Mouse (Mus musculus) C2C12 (cell line): ENCODE measurements at regions not wholly inside any gene's neighbourhood (a gene's known extent, or its start where the extent isn't known, plus 50 kb on each side); places are given as distances from the start of the nearest gene placed in this dataset.

Source experiments
- CEBPB ChIP-seq: IDR thresholded peaks from one replicate; pipeline ENCODE4 v1.6.1; 2011; ENCODE audit warnings: low read depth, mild to moderate bottlenecking, control low read depth, moderate library complexity
- CTCF ChIP-seq: IDR thresholded peaks from one replicate; pipeline ENCODE4 v1.5.1; 2011; ENCODE audit not compliant: control insufficient read depth, insufficient read depth, insufficient read length
- FOSL1 ChIP-seq: IDR thresholded peaks from one replicate; pipeline ENCODE4 v1.8.0; 2011; ENCODE audit warnings: mild to moderate bottlenecking, low read length; ENCODE audit not compliant: poor library complexity, insufficient read depth, severe bottlenecking
- MAX ChIP-seq: IDR thresholded peaks from one replicate; pipeline ENCODE4 v1.6.1; 2011; ENCODE audit warnings: mild to moderate bottlenecking, control low read depth
- MYOD1 ChIP-seq: IDR thresholded peaks from one replicate; pipeline ENCODE4 v1.6.1; 2011; ENCODE audit warnings: low read depth; ENCODE audit not compliant: control insufficient read depth, insufficient read length
- MYOG ChIP-seq: IDR thresholded peaks from one replicate; pipeline ENCODE4 v1.6.1; 2011; ENCODE audit not compliant: control insufficient read depth, insufficient read length; ENCODE audit errors: extremely low read depth
- USF1 ChIP-seq: IDR thresholded peaks from one replicate; pipeline ENCODE4 v1.6.1; 2011; ENCODE audit warnings: low read depth, mild to moderate bottlenecking, control low read depth, moderate library complexity

DNA sequence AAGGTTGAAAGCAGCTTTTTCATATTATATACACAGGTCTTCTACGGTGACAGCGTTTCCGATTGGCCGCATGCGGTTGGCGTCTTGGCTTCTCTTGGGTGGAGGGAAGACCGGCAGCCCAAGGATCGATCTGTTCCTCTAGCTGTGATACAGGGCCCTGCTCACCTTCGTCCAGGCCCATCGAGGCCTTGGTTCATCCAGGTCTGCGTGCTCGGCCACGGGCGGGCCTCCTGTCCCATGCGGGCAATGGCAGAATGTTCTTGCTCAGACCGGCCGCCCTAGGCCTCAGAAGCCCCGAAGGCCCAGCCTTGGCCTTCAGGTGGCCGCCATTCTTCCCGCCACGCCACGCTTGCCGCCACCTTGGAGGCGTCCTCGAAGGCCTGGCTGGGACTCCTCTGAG lies 194.4 kb upstream of the Ppp6c start:
- TF ChIP-seq CEBPB (no peak), USF1 (no peak), MAX (no peak), CTCF (no peak), MYOG (no peak), FOSL1 (no peak), MYOD1 (no peak)
